Mouse (Mus musculus) thymus, postnatal 10 days (tissue): ENCODE results near the gene Nudt13.
A peak's percentile ranks its signal among the peaks of the same experiment; 100 is the strongest.

ENCODE experiments used
- DNase-seq, 2 experiments: peaks; one replicate each; pipeline ENCODE4 v3.0.0; 2021; ENCODE audit warnings: low spot score in 2 of 2

Nudt13 gene

GRCm38 (mm10) chr14:20340149-20340548, 45.7 kb downstream of the Nudt13 start:
- DNase-seq: peak in 1 of 2 experiments; percentile 26

- DNase-seq: no peak
Measured at GRCm38 (mm10) chr14:20340866-20341265, 46.4 kb downstream of the Nudt13 start.

- no peak for DNase-seq
Measured at GRCm38 (mm10) chr14:20345885-20346284, 51.4 kb downstream of the Nudt13 start.

- no peak for DNase-seq
Measured at GRCm38 (mm10) chr14:20347441-20347990, 53.0 kb downstream of the Nudt13 start.

- peak; percentile 84 to 92 for DNase-seq
Measured at GRCm38 (mm10) chr14:20347991-20348541, 53.6 kb downstream of the Nudt13 start, which contains the start of the genes Ecd and Fam149b. TSS of gene Ecd (minus strand) at chr14:20348121. TSS of gene Fam149b (plus strand) at chr14:20348162.

GRCm38 (mm10) chr14:20363230-20363629, 68.7 kb downstream of the Nudt13 start:
- no peak for DNase-seq
